Comparison of ENCODE assay signal across 29 mouse cellular contexts in genomic region chr3:133735603-133736002, GRCm38 (mm10).
"Had no signal": no experiment of that assay in that cellular context is flagged by ENCODE, and none has a peak within 500 bp of the region (broad histone marks: within the 10 kb centered on the region; RNA-seq: fewer than 3 reads in every experiment).

No protein-coding gene starts in this region.

- H3K27me3 ChIP-seq: limb, embryonic 12.5 days; limb, embryonic 13.5 days; limb, embryonic 15.5 days; liver, embryonic 12.5 days; liver, embryonic 13.5 days; liver, embryonic 15.5 days; lung, embryonic 15.5 days; megakaryocyte, embryonic 14.5 days; midbrain, embryonic 12.5 days; midbrain, embryonic 13.5 days; midbrain, embryonic 15.5 days had no signal

- ATAC-seq: liver, embryonic 12.5 days; liver, postnatal 0 days; lung, postnatal 0 days; midbrain, embryonic 13.5 days; midbrain, embryonic 15.5 days; midbrain, embryonic 16.5 days had no signal

- DNase-seq: left cerebral cortex, postnatal 4 days; liver; liver, embryonic 13.5 days; liver, postnatal 0 days; lung, adult 18-20 months; lung, adult 2 months; lung, embryonic 14.5 days; lung, postnatal 10 days; lung, postnatal 14 days; lung, postnatal 36 days; lung, postnatal 4 days; midbrain, embryonic 14.5 days had no signal

- H3K9ac ChIP-seq: limb, embryonic 12.5 days; limb, embryonic 13.5 days; limb, embryonic 15.5 days; liver, embryonic 12.5 days; liver, embryonic 13.5 days; liver, embryonic 14.5 days; liver, embryonic 15.5 days; liver, postnatal 0 days; lung, embryonic 14.5 days; lung, embryonic 15.5 days; midbrain, embryonic 12.5 days; midbrain, embryonic 13.5 days; midbrain, embryonic 15.5 days had no signal

- H3K4me1 ChIP-seq: limb, embryonic 10.5 days; limb, embryonic 12.5 days; limb, embryonic 13.5 days; limb, embryonic 15.5 days; liver, embryonic 12.5 days; liver, embryonic 13.5 days; liver, embryonic 15.5 days; lung, embryonic 15.5 days; megakaryocyte, embryonic 14.5 days; midbrain, embryonic 10.5 days; midbrain, embryonic 12.5 days; midbrain, embryonic 13.5 days; midbrain, embryonic 15.5 days had no signal

- H3K9me3 ChIP-seq: limb, embryonic 10.5 days; limb, embryonic 12.5 days; limb, embryonic 13.5 days; limb, embryonic 15.5 days; liver, embryonic 12.5 days; liver, embryonic 13.5 days; liver, embryonic 15.5 days; lung, embryonic 15.5 days; megakaryocyte, embryonic 14.5 days; midbrain, embryonic 10.5 days; midbrain, embryonic 12.5 days; midbrain, embryonic 13.5 days; midbrain, embryonic 15.5 days had no signal

- H3K36me3 ChIP-seq: limb, embryonic 10.5 days; limb, embryonic 12.5 days; limb, embryonic 13.5 days; limb, embryonic 15.5 days; liver, embryonic 12.5 days; liver, embryonic 13.5 days; liver, embryonic 15.5 days; lung, embryonic 15.5 days; midbrain, embryonic 10.5 days; midbrain, embryonic 12.5 days; midbrain, embryonic 13.5 days; midbrain, embryonic 15.5 days had no signal

- H3K4me3 ChIP-seq: limb, embryonic 10.5 days; limb, embryonic 12.5 days; limb, embryonic 13.5 days; limb, embryonic 15.5 days; liver, embryonic 12.5 days; liver, embryonic 13.5 days; liver, embryonic 15.5 days; lung, embryonic 15.5 days; megakaryocyte, embryonic 14.5 days; midbrain, embryonic 10.5 days; midbrain, embryonic 12.5 days; midbrain, embryonic 13.5 days; midbrain, embryonic 15.5 days; myocyte had no signal

- H3K27ac ChIP-seq: limb, embryonic 10.5 days; limb, embryonic 12.5 days; limb, embryonic 13.5 days; limb, embryonic 15.5 days; liver, embryonic 12.5 days; liver, embryonic 13.5 days; liver, embryonic 14.5 days; liver, embryonic 15.5 days; lung, embryonic 15.5 days; macrophage; midbrain, embryonic 10.5 days; midbrain, embryonic 12.5 days; midbrain, embryonic 13.5 days; midbrain, embryonic 15.5 days had no signal
